In the genomic region with DNA sequence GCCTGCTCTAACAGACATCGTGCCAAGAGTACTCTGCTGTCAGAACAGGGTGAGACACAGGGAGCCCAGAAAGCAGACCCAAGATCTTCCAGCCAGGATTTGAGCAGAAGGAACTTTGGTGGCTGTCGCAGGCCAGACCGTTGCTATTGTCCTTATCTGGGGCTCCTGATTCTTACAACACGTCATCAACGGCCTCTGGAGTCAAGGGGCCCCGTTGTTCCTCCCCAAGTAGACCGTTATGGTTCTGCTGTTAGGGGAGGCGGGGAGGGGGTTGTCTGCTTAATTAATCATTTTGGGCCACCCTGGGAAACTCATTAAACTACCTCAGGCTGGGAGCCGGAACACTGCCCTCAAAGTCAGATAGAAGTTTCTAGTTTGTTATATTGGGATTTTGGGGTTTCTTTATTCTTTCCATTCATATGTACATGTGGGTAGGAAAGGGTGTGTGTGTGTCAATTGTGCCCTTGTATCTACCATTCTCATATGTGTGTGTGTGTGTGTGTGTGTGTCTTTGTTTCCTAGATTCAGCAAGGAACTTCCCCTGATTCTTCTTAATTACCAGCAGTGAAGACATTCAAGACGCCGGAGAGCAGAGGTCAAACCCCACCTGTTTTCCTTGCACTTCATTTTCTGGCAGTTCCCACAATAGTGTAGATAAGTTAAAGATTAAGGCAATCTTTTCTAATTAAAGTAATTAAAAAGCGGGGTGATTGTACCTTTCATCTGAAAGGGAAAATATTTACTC, we compare ENCODE assay signal across 9 mouse cellular contexts.
DNase-seq lines count a peak whose midpoint lies in the region; ATAC-seq lines count a peak whose summit lies in the region.
"Had no signal": no experiment of that assay in that cellular context is flagged by ENCODE, and none has a peak within 500 bp of the region (broad histone marks: within the 10 kb centered on the region; RNA-seq: fewer than 3 reads in every experiment).

No protein-coding gene starts in this region.

- no peak overlapping the region for H3K4me2 ChIP-seq in forebrain, embryonic 14.5 days (ENCODE audit: low read length)
- H3K4me2 ChIP-seq: forebrain, embryonic 13.5 days had no signal

- H3K27me3 ChIP-seq in erythroblast, embryonic 14.5 days (ENCODE audit: control insufficient read depth): no peaks in the 10 kb centered on the region
- H3K27me3 ChIP-seq in forebrain, embryonic 14.5 days (replicated peaks; ENCODE audit: control insufficient read depth, insufficient read depth, low read length): no peaks in the 10 kb centered on the region

- H3K36me3 ChIP-seq in erythroblast, embryonic 14.5 days (ENCODE audit: control insufficient read depth): no peaks in the 10 kb centered on the region
- H3K36me3 ChIP-seq in forebrain, embryonic 14.5 days (ENCODE audit: control insufficient read depth, insufficient read depth, low read length): no peaks in the 10 kb centered on the region

- peak overlapping the region; percentile 21 for H3K4me3 ChIP-seq in erythroblast, embryonic 14.5 days (replicated peaks)
- H3K4me3 ChIP-seq in forebrain, embryonic 14.5 days (ENCODE audit: low read depth, low read length): no peak overlapping the region
- H3K4me3 ChIP-seq: forebrain, embryonic 13.5 days had no signal

- DNase-seq in c-Kit-positive CD71-negative TER-119-negative erythroid progenitor cells, embryonic 14.5 days (ENCODE audit: low read depth): peak; percentile 56
- peak; percentile 67 for DNase-seq in liver
- no peak for DNase-seq in forebrain, embryonic 14.5 days (ENCODE audit: low spot score)
- no peak for DNase-seq in B cell, adult 2 months
- no peak for DNase-seq in testis, postnatal 14 days (ENCODE audit: low spot score)

- peaks cover 72% of the 10 kb centered on the region for H3K4me1 ChIP-seq in erythroblast, embryonic 14.5 days (ENCODE audit: control insufficient read depth)
- peaks cover 28% of the 10 kb centered on the region for H3K4me1 ChIP-seq in forebrain, embryonic 14.5 days (ENCODE audit: control insufficient read depth, insufficient read depth, low read length)

- no peak overlapping the region for H3K27ac ChIP-seq in forebrain, embryonic 14.5 days (ENCODE audit: low read depth, low read length)
- H3K27ac ChIP-seq: forebrain, embryonic 13.5 days had no signal

- ATAC-seq in erythroblast, adult 5-6 weeks (replicated peaks; ENCODE audit: low FRiP score, poor library complexity, severe bottlenecking): no peak
- peak; percentile 40 to 52 for ATAC-seq in hematopoietic stem cell, adult 5-6 weeks (replicated peaks in 1 of 2; ENCODE audit: insufficient read depth in 1 of 2, low FRiP score in 2 of 2, low TSS enrichment in 1 of 2, low read depth in 1 of 2, poor library complexity in 2 of 2, severe bottlenecking in 2 of 2)
- no peak for ATAC-seq in forebrain, embryonic 14.5 days
- ATAC-seq: forebrain, embryonic 13.5 days had no signal

- 25% methylated on average over 12 of the region's 12 CpGs for WGBS in forebrain, embryonic 14.5 days

- no peaks in the 10 kb centered on the region for H3K9me3 ChIP-seq in erythroblast, embryonic 14.5 days (ENCODE audit: control insufficient read depth, low read length)
- H3K9me3 ChIP-seq in forebrain, embryonic 14.5 days (replicated peaks; ENCODE audit: control insufficient read depth, low read length): no peaks in the 10 kb centered on the region
- H3K9me3 ChIP-seq: forebrain, embryonic 13.5 days had no signal

- H3K9ac ChIP-seq in forebrain, embryonic 14.5 days (ENCODE audit: low read length): no peak overlapping the region
- H3K9ac ChIP-seq: forebrain, embryonic 13.5 days had no signal

Comparison
In these comparisons a context has a peak if more than half of its experiments do, and no peak if none do; other contexts are left out.
1. ATAC-seq: peak in hematopoietic stem cell, adult 5-6 weeks (2 of 2); none in erythroblast, adult 5-6 weeks (single experiment) and forebrain, embryonic 14.5 days (single experiment).
2. DNase-seq: peak in c-Kit-positive CD71-negative TER-119-negative erythroid progenitor cells, embryonic 14.5 days (single experiment) and liver (single experiment); none in forebrain, embryonic 14.5 days (single experiment), B cell, adult 2 months (0 of 2) and testis, postnatal 14 days (single experiment).